Mouse (Mus musculus) lung, postnatal 0 days (tissue): ENCODE measurements at regions not wholly inside any gene's neighbourhood (a gene's known extent, or its start where the extent isn't known, plus 50 kb on each side); places are given as distances from the start of the nearest gene placed in this dataset.

Experiments
- ATAC-seq: fragments of 200-750 bp; cut with Nextera tagmentation; 2 replicates; pipeline ENCODE4 v1.8.0; 2017; ENCODE audit warnings: moderate library complexity
- DNase-seq: peaks from one replicate; pipeline ENCODE4 v3.0.0-alpha.2; 2016; ENCODE audit warnings: low spot score
- H3K27ac ChIP-seq: fragments of 300-500 bp; sonication (generic); 2 replicates; pipeline ENCODE4 v1.5.1; 2014; ENCODE audit warnings: antibody characterized with exemption, mild to moderate bottlenecking, low read length, mixed read lengths
- H3K27me3 ChIP-seq: fragments of 300-500 bp; sonication (generic); replicated peaks from 2 replicates; pipeline ENCODE4 v1.6.1; 2014; ENCODE audit warnings: low read length, mixed read lengths; ENCODE audit not compliant: insufficient read depth
- H3K36me3 ChIP-seq: fragments of 300-500 bp; sonication (generic); 2 replicates; pipeline ENCODE4 v1.6.1; 2014; ENCODE audit warnings: low read length, mixed read lengths; ENCODE audit not compliant: insufficient read depth
- H3K4me1 ChIP-seq: fragments of 300-500 bp; sonication (generic); 2 replicates; pipeline ENCODE4 v1.6.1; 2014; ENCODE audit warnings: antibody characterized with exemption, low read depth, low read length, mixed read lengths; ENCODE audit not compliant: insufficient read depth
- H3K4me2 ChIP-seq: fragments of 300-500 bp; sonication (generic); replicated peaks from 2 replicates; pipeline ENCODE4 v1.6.1; 2014; ENCODE audit warnings: low read depth, mild to moderate bottlenecking, low read length, moderate library complexity, mixed read lengths
- H3K4me3 ChIP-seq: fragments of 300-500 bp; sonication (generic); 2 replicates; pipeline ENCODE4 v1.5.1; 2014; ENCODE audit warnings: low read depth, low read length
- H3K9ac ChIP-seq: fragments of 300-500 bp; sonication (generic); replicated peaks from 2 replicates; pipeline ENCODE4 v1.6.1; 2014; ENCODE audit warnings: low read depth, mild to moderate bottlenecking
- H3K9me3 ChIP-seq: fragments of 300-500 bp; sonication (generic); 2 replicates; pipeline ENCODE4 v1.6.1; 2016; ENCODE audit warnings: low read length, mixed read lengths
- CTCF ChIP-seq: IDR thresholded peaks from 2 replicates; pipeline ENCODE4 v1.5.1; 2016; ENCODE audit warnings: antibody characterized with exemption, mild to moderate bottlenecking
- EP300 ChIP-seq: IDR thresholded peaks from 2 replicates; pipeline ENCODE4 v1.6.1; 2016; ENCODE audit warnings: antibody characterized with exemption, mild to moderate bottlenecking, control low read depth
- WGBS: fragments of 180-500 bp; shearing (Covaris S2); extraction: QIAGEN DNeasy Blood & Tissue Kit; methylation state at CpG from one replicate; pipeline ENCODE4 v1.1.7; 2014; 5-methylcytosine and 5-hydroxymethylcytosine counted together

GRCm38 (mm10) chr5:45256256-45256999, 193.6 kb downstream of the Qdpr start:
- WGBS, result 37% methylated on average over 9 of the region's 9 CpGs
- no peak for ATAC-seq
- DNase-seq, result no peak

GRCm38 (mm10) chr5:45231856-45232255, 218.2 kb downstream of the Qdpr start:
- WGBS, result 67% methylated on average over 4 of the region's 4 CpGs
- Histone ChIP-seq H3K27ac (no peak overlapping the region), H3K27me3 (no peaks in the 10 kb centered on the region), H3K4me1 (no peaks in the 10 kb centered on the region), H3K9ac (no peak overlapping the region), H3K4me3 (no peak overlapping the region), H3K36me3 (no peaks in the 10 kb centered on the region), H3K4me2 (no peak overlapping the region), H3K9me3 (no peaks in the 10 kb centered on the region)
- no peak for ATAC-seq
- TF ChIP-seq CTCF (no peak), EP300 (no peak)
- DNase-seq, result no peak

More at GRCm38 (mm10) chr5:45256256-45256999, 193.6 kb downstream of the Qdpr start:
- H3K27ac ChIP-seq, result no peak overlapping the region
- H3K27me3 ChIP-seq, result no peaks in the 10 kb centered on the region
- H3K9ac ChIP-seq, result no peak overlapping the region
- H3K4me3 ChIP-seq, result no peak overlapping the region
- no peak overlapping the region for H3K4me2 ChIP-seq
- no peaks in the 10 kb centered on the region for H3K9me3 ChIP-seq
- TF ChIP-seq EP300, result no peak
- no peak for TF ChIP-seq CTCF
- H3K36me3 ChIP-seq, result no peaks in the 10 kb centered on the region
- H3K4me1 ChIP-seq, result no peaks in the 10 kb centered on the region

- no peaks in the 10 kb centered on the region for H3K36me3 ChIP-seq
- ATAC-seq (no peak), DNase-seq (no peak)
- H3K4me2 ChIP-seq, result no peak overlapping the region
- WGBS, result 76% methylated on average over 1 of the region's 1 CpGs
- H3K4me1 ChIP-seq, result no peaks in the 10 kb centered on the region
- H3K27me3 ChIP-seq, result no peaks in the 10 kb centered on the region
- no peaks in the 10 kb centered on the region for H3K9me3 ChIP-seq
- H3K27ac ChIP-seq, result no peak overlapping the region
- H3K9ac ChIP-seq, result no peak overlapping the region
- TF ChIP-seq EP300 (no peak), CTCF (no peak)
- H3K4me3 ChIP-seq, result no peak overlapping the region
Measured at GRCm38 (mm10) chr5:45230097-45230496, 219.9 kb downstream of the Qdpr start.

- WGBS, result 72% methylated on average over 3 of the region's 3 CpGs
- ATAC-seq, result no peak
- Histone ChIP-seq H3K4me1 (no peaks in the 10 kb centered on the region), H3K27ac (no peak overlapping the region), H3K27me3 (no peaks in the 10 kb centered on the region), H3K9me3 (no peaks in the 10 kb centered on the region), H3K4me3 (no peak overlapping the region), H3K36me3 (no peaks in the 10 kb centered on the region), H3K9ac (no peak overlapping the region), H3K4me2 (no peak overlapping the region)
- DNase-seq, result no peak
- TF ChIP-seq EP300 (no peak), CTCF (no peak)
Measured at GRCm38 (mm10) chr5:45229477-45229876, 220.6 kb downstream of the Qdpr start.

- Histone ChIP-seq H3K4me2 (no peak overlapping the region), H3K4me1 (no peaks in the 10 kb centered on the region), H3K9me3 (no peaks in the 10 kb centered on the region), H3K27ac (no peak overlapping the region), H3K4me3 (no peak overlapping the region), H3K36me3 (no peaks in the 10 kb centered on the region), H3K9ac (no peak overlapping the region), H3K27me3 (no peaks in the 10 kb centered on the region)
- 67% methylated on average over 6 of the region's 6 CpGs for WGBS
- ATAC-seq (no peak), DNase-seq (no peak)
- TF ChIP-seq EP300, result no peak
- TF ChIP-seq CTCF, result no peak
Measured at GRCm38 (mm10) chr5:45228226-45228927, 221.7 kb downstream of the Qdpr start.

DNA sequence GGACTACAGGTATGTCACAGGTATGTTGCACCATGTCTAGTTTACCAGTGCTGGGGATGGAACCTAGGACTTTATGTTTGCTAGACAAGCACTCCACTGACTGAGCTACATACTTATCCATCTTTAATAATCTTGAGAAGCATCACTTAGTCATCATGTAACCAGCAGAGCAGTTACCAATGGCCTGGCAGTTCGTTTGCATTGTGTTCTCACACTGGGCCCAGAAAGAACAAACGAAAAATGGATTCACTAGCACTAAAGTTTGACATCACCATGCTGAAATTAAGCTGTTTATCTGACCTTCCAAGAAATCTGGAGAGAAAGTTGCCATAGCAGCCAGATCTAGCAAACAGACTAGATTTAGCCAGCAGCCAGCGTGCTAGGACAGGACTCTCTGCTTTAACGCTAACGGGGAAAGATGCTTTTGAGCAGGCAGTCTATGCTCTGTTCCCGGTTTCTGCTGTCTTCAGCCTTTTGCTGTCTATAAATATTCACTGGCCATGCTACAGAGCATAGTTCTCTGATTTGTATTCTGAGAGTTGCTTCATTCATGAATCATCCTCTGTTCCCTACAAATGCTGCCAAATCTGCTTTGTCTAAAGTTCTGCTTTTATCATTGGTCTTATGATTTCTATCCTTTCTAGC, 229.6 kb downstream of the Qdpr start:
- Histone ChIP-seq H3K27ac (no peak overlapping the region), H3K27me3 (no peaks in the 10 kb centered on the region), H3K9ac (no peak overlapping the region), H3K9me3 (no peaks in the 10 kb centered on the region), H3K36me3 (no peaks in the 10 kb centered on the region), H3K4me3 (no peak overlapping the region), H3K4me1 (no peaks in the 10 kb centered on the region), H3K4me2 (no peak overlapping the region)
- peak; percentile 75 for DNase-seq
- peak; percentile 90 for ATAC-seq
- TF ChIP-seq EP300 (no peak), CTCF (no peak)
- WGBS, result 53% methylated on average over 6 of the region's 6 CpGs
